Mouse (Mus musculus): ENCODE measurements around the gene Psmd3. TPM values are rescaled to one million over a fixed set of nuclear protein-coding genes. Genes with fewer than 3 reads are reported as not detected.
A peak's percentile ranks its signal among the peaks of the same experiment; 100 is the strongest.

Psmd3 gene
- polyA plus RNA-seq, 1 experiment from 2014 or later, result 222 TPM

DNA sequence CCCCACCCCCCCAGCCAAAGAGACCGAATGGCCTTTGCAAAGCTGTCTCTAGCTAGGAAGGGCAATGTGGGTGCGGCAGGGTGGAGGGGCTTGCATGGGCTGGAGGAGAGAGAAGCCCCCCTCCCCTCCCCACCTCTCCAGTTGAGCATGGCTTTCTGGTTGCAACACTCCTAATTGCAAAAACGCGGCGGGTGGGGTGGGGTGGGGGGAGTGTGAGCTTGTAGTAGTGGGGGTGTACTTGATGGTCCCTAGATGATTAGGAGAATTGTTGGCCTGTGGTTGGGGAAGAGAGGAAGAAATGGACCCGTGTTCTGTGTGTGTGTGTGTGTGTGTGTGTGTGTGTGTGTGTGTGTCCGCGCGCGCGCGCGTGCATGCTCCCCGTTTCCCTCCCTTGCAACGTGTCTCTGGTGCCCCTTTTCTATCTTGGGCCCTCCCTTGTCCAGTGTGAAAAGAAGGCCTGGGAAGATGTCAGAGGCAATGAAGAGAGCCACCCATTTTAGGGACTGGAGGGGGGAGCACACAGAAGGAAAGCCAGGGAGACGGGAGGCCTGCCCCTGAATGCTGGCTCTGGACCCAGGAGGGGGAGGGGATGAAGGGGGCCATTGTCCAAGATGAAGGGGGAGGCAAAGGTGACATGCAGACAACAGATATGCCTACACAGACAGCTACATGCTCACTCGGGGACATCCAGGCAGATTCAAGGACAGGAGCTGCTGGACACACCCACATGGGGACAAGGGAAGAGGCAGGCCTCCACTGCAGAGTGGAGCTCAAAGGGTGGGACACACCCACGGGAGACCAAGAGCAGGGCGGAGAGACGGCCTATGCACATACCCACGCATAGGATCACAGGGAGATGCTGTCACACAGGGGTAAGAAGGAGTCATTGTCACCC is 60.3 kb downstream of the Psmd3 start:
- WGBS, result 3% methylated on average over 13 of the region's 21 CpGs

GRCm38 (mm10) chr11:98743655-98744345 is 61.4 kb downstream of the Psmd3 start:
- Histone ChIP-seq H3K9ac (peak overlapping the region; percentile 94), H3K9me3 (replicated peaks) (no peaks in the 10 kb centered on the region), H3K4me2 (replicated peaks) (peak overlapping the region; percentile 88), H3K4me1 (peaks cover 88% of the 10 kb centered on the region), H3K4me3 (peak overlapping the region; percentile 83), H3K27ac (peak overlapping the region; percentile 99), H3K27me3 (no peaks in the 10 kb centered on the region), H3K36me3 (no peaks in the 10 kb centered on the region)
- 5% methylated on average over 9 of the region's 9 CpGs for WGBS
- no peak for ATAC-seq (ENCODE audit: low FRiP score)

More for the DNA sequence above, 60.3 kb downstream of the Psmd3 start:
- H3K27me3 ChIP-seq, result no peaks in the 10 kb centered on the region
- H3K4me1 ChIP-seq, result peaks cover 85% of the 10 kb centered on the region
- peak overlapping the region; percentile 99 for H3K27ac ChIP-seq
- H3K4me2 ChIP-seq (replicated peaks), result peak overlapping the region; percentile 88
- H3K36me3 ChIP-seq, result no peaks in the 10 kb centered on the region
- H3K9me3 ChIP-seq (replicated peaks), result no peaks in the 10 kb centered on the region
- H3K4me3 ChIP-seq, result peak overlapping the region; percentile 83
- ATAC-seq (ENCODE audit: low FRiP score), result peak; percentile 10; the same call in 1 of the 2 replicates
- H3K9ac ChIP-seq, result peak overlapping the region; percentile 94

DNA sequence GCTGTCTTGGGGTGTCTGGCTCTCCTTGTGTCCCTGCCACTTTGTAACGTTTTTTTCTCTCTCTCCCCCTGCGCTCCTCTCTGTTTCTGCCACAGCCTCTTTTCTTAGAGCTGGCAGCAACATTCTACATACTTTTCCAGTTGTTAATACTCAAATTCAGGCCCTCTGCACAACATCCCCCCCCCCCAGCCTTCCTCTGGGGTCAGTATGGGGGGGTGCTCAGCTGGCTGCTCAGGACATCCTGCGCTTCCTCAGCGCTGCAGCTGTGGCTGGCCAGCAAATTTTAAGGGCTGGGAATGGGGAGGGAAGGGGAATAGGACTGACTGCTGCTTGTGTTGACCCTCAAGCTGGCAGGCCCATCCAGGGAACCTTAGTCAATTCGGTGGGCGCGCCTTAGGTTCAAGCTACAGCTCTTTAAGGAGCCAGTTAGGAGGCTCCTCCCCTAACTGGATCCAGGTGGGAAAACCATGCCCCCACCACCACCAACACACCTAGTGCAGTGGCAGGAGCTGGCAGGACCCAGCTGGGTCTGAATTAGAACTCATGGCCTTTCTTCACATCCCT is 62.2 kb downstream of the Psmd3 start:
- WGBS, result 37% methylated on average over 7 of the region's 7 CpGs
- peak overlapping the region; percentile 99 for H3K27ac ChIP-seq
- H3K27me3 ChIP-seq, result no peaks in the 10 kb centered on the region
- H3K4me3 ChIP-seq, result peak overlapping the region; percentile 83
- no peaks in the 10 kb centered on the region for H3K36me3 ChIP-seq
- peaks cover 90% of the 10 kb centered on the region for H3K4me1 ChIP-seq
- peak overlapping the region; percentile 94 for H3K9ac ChIP-seq
- peak overlapping the region; percentile 88 for H3K4me2 ChIP-seq (replicated peaks)
- no peaks in the 10 kb centered on the region for H3K9me3 ChIP-seq (replicated peaks)
- no peak for ATAC-seq (ENCODE audit: low FRiP score)

Other genes starting within 250 kb of the Psmd3 start
- 158 and 159 TPM in 2 replicates for gene Mien1, start 243.6 kb upstream of the Psmd3 start, polyA plus RNA-seq (2016; fragmentation: Nextera tagmentation; extraction: Ambion mirVana)
- gene Grb7, start 236.2 kb upstream of the Psmd3 start, polyA plus RNA-seq (2016; fragmentation: Nextera tagmentation; extraction: Ambion mirVana), result 2.0 and 4.4 TPM in 2 replicates
- 0.09 TPM in 1 of 2 replicates, not detected in the other for gene Ikzf3, start 136.5 kb upstream of the Psmd3 start, polyA plus RNA-seq (2016; fragmentation: Nextera tagmentation; extraction: Ambion mirVana)
- gene Zpbp2, start 131.5 kb upstream of the Psmd3 start, polyA plus RNA-seq (2016; fragmentation: Nextera tagmentation; extraction: Ambion mirVana), result 0.17 and 0.38 TPM in 2 replicates
- gene Ormdl3, start 95.2 kb upstream of the Psmd3 start, polyA plus RNA-seq (2016; fragmentation: Nextera tagmentation; extraction: Ambion mirVana), result 69.8 and 71.4 TPM in 2 replicates
- gene Lrrc3c, start 84.3 kb upstream of the Psmd3 start, polyA plus RNA-seq (2016; fragmentation: Nextera tagmentation; extraction: Ambion mirVana), result not detected in 2 replicates
- 0.49 and 0.55 TPM in 2 replicates for gene Gm12355, start 56.9 kb upstream of the Psmd3 start, polyA plus RNA-seq (2016; fragmentation: Nextera tagmentation; extraction: Ambion mirVana)
- gene Gsdma3, start 56.2 kb upstream of the Psmd3 start, polyA plus RNA-seq (2016; fragmentation: Nextera tagmentation; extraction: Ambion mirVana), result not detected in 2 replicates
- not detected in 2 replicates for gene Gsdma2, start 35.8 kb upstream of the Psmd3 start, polyA plus RNA-seq (2016; fragmentation: Nextera tagmentation; extraction: Ambion mirVana)
- not detected in 2 replicates for gene Gsdma, start 18.2 kb upstream of the Psmd3 start, polyA plus RNA-seq (2016; fragmentation: Nextera tagmentation; extraction: Ambion mirVana)
- gene Csf3, start 18.7 kb downstream of the Psmd3 start, polyA plus RNA-seq (2016; fragmentation: Nextera tagmentation; extraction: Ambion mirVana), result not detected in 2 replicates
- 85.0 and 86.9 TPM in 2 replicates for gene Med24, start 46.9 kb downstream of the Psmd3 start, polyA plus RNA-seq (2016; fragmentation: Nextera tagmentation; extraction: Ambion mirVana)
- 67.2 and 68.4 TPM in 2 replicates for gene Thra, start 58.1 kb downstream of the Psmd3 start, polyA plus RNA-seq (2016; fragmentation: Nextera tagmentation; extraction: Ambion mirVana)
- 1.2 and 1.3 TPM in 2 replicates for gene Nr1d1, start 92.8 kb downstream of the Psmd3 start, polyA plus RNA-seq (2016; fragmentation: Nextera tagmentation; extraction: Ambion mirVana)
- 38.8 and 40.4 TPM in 2 replicates for gene Msl1, start 113.0 kb downstream of the Psmd3 start, polyA plus RNA-seq (2016; fragmentation: Nextera tagmentation; extraction: Ambion mirVana)
- 62.5 and 66.5 TPM in 2 replicates for gene Casc3, start 122.4 kb downstream of the Psmd3 start, polyA plus RNA-seq (2016; fragmentation: Nextera tagmentation; extraction: Ambion mirVana)
- 3.1 and 4.1 TPM in 2 replicates for gene Rapgefl1, start 154.2 kb downstream of the Psmd3 start, polyA plus RNA-seq (2016; fragmentation: Nextera tagmentation; extraction: Ambion mirVana)
- gene Wipf2, start 181.1 kb downstream of the Psmd3 start, polyA plus RNA-seq (2016; fragmentation: Nextera tagmentation; extraction: Ambion mirVana), result 4.7 and 5.0 TPM in 2 replicates
- 19.0 and 20.2 TPM in 2 replicates for gene Cdc6, start 225.2 kb downstream of the Psmd3 start, polyA plus RNA-seq (2016; fragmentation: Nextera tagmentation; extraction: Ambion mirVana)
- gene Rara, start 245.3 kb downstream of the Psmd3 start, polyA plus RNA-seq (2016; fragmentation: Nextera tagmentation; extraction: Ambion mirVana), result 38.6 and 46.9 TPM in 2 replicates